Mouse (Mus musculus) induced T-regulatory cell, adult 2 months (primary cell): ENCODE data around the gene Ppp1r9a.

Experiments
- DNase-seq: peaks from one replicate; pipeline ENCODE4 v3.0.0-alpha.2; 2012; ENCODE audit warnings: low read depth

Gene Ppp1r9a

DNA sequence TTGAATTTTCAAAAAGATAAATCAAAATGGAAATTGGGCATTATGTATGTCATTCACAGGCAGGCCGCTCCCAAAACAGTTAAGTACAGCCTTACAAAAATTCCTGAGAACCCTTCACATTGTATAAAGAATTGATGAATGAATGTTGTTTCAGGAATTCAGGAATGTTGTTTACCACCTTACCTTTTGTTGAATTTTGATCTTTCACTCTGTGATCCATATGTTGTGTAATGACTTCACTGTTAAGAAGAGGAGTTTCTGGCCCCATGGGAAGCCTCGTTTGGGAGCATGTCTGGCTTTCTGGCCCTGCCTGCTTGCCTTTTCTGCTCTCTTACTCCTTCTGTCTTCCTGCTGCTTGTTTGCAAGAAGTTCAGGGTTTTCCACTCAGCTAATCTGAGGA lies 105.4 kb downstream of the Ppp1r9a start:
- DNase-seq: no peak

DNA sequence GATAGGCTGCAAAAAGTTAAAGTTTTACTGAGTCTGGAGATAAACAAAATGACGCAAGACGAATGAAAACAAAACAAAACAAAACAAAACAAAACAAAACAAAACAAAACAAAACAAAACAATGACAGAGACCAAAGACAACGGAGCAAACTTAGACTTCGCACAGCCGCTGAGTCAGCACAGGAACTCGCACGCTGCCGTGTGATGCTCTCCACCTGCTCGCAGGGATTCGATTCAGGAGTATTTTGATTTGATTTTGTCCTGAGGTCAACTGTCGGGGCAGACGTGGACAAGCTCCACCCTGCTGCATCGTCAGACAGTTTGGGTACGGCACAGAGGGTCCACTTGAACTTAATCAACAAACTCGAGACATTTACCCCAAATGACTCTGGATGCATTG lies 105.9 kb downstream of the Ppp1r9a start:
- no peak for DNase-seq

DNA sequence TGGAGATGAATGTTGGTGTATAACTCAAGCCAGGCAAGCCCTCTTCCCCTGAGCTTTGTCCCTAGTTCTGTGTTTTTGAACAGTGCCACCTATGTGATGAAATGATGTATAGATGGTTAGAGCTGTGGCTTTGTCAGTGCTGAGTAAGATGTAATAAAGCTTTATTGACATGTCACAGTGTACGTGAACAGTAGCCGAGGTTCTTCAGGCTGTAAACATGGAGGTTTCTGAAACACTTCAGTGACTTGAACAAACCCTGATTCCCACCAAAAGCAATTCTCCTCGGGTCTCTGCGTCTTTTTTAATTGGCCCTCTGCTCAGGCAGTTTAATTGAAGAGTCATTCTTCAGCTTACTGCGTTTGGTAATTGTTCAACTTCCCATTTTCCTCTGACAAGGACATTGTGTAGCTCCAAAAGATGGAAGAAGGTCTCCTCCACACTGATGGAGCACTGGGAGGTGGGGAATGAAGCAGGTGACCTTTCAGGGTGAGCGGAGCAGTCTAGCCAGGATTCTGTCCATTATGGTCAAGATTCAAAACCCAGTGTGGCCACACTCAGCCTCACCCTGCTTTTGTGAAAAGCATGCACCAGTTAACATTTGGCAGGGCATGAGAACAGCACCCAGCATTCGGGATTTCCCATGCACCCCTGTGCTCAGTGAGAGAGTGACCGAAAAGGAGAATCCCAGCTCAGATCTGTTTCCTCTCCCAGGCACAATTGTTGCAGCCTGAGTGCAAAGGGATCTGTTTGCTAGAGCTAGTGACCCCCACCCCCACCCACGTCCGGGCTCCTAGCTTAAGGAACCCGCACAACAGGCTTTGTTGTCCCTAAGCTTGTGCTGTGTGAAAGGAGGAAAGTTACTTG lies 108.1 kb downstream of the Ppp1r9a start:
- no peak for DNase-seq

DNA sequence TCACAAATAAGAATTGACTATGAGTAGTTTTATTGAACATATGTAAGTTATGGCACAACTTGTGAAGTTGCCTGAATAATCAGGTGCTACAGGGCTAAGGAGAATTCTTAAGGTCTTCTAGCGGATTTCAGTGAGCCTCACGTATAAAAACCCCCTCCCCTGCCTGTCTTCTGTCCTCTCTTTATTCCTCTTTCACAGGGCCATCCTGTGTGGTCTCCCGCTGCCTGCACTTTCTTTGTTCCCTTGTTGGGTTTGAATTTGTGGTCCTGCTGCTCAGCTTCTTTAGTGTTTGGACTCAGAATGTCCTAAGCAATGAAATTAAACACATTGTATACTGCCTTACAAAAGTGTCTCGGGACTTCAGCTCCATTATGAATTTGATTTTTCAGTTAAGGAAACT lies 110.1 kb downstream of the Ppp1r9a start:
- DNase-seq: no peak

DNA sequence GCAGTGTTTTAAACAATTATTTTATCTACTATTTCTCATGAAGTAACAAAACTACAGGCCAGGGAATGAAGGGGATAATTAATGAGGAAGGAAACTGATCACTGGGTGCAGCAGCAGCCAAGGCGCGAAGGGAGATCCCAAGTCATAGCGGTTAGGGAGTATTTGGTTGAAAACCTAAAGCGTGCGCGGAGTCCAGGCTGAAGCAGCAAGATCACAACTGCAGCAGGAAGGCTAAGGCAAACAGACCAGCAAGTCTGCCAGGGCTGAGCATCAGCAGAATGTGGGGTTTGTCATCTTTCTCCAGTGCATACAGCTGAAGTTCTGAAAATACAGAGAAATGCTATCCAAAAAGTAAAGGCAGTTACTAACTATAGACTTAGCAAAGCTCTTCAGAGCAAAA lies 111.8 kb downstream of the Ppp1r9a start:
- DNase-seq: no peak

DNA sequence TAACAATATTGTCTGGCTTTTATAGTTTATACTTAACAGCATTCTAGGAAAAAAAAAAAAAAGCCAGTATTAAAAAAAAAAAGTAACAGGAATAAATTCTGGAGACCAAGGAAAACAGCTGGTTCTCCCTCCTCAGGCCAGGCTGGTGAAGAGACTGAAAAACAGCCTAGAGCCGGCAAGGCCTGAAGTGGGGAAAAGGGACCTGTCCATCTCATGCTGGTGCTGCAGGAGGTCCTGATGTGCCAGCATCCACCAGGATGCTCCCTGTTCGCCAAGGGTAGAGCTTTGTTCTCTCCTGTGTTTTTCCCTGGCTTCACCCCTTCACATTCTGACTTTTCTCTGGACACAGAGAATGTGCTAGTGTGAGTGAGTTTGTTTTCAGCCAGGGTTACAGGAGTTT lies 112.5 kb downstream of the Ppp1r9a start:
- DNase-seq: no peak

DNA sequence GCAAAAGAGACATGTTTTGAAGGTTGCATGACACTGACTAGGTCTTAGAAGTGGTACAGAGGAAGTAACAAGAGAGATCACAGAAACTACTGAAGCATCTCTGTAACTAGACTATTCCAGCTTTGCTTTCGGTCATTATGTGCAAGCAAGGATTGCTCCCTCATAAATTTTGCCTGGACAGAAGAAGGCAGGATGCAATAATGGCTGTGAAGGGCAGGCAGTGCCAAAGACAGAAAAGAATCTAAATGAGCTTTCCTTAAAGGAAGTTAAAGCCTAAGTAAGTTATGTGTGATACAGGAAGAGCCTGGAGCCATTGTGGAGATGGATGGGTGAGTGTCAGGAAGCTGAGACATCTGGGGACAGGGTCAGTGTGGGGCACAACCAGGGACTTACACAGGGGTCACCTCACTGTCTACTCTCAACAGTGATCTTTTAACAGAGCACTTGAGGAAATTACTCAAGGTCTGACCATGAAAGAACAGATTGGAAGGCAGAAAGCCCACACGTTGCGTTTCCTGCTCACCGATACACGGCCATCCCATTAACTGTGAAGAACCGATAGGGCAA lies 115.3 kb downstream of the Ppp1r9a start:
- no peak for DNase-seq

DNA sequence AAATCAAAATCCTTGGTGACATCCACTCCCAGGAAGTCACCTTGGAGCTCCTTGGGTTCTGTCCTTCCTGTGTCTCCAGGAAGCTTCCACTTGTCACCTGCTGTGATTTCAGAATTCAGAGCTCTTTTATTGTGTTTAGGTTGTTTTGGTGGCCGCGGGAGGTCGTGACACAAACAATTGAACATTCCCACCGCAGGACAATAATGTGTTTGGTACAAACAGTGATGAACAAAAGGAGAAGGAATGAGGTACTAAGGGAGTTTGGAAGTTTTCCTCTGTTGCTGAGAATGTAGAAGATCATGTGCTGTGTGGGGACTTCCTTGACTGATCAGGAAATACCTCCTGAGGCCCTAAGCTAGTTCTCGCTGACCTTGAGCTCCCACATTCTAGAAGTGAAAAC lies 116.5 kb downstream of the Ppp1r9a start:
- DNase-seq: no peak

DNA sequence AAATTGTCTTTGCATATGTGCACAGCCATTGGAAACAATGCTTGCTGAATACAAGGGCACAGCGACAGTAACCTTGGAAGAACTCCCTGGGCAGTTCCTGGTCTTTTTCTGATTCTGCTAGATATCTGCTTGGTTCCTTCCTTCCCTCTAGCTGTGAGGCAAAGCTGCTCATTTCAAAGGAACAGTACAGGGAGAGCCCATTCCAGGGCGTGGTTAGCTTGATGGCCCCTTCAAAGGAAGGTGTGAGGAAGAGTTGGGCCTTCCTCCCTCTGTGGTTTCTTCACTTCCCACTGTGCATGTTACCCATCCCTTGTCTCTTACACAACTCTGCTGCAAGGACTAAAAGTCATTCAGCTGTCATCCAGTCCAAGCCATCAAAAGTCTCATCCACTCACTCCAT lies 117.3 kb downstream of the Ppp1r9a start:
- DNase-seq: no peak

DNA sequence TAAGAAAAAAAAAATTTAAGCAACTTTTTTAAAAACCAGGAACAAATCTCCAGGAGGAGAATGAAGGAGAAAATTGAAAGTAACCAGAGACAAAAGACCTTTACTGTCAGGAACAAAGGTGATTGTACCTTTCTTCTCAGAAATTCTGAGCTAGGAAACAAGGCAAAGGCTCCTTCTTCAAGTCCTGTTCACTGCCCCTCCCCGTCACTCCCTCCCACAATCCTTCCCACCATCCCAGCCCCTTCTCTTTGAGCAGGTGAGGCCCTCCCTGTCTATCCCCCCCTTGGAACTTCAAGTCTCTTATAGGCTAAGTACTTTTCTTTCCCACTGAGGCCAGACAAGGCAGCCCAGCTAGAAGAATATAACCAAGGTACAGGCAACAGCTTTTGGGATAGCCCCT lies 117.8 kb downstream of the Ppp1r9a start:
- no peak for DNase-seq

DNA sequence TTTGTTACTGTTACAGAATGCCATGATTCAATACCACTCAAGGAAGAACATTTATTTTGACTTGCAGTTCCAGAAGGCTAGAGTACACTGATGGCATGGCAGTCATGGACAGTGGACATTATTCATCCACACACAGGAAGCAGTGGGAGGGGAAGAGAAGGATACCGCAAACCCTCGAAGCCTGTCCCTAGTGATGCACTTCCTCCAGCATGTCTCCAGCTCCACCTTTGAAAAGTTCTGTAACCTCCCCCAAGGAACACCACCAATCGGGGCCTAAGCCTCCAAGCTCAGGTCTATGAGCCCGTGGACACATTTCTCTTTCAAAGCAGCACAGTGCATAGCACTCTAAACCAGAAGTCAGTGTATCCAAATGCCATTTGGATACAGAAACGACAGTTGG lies 120.0 kb downstream of the Ppp1r9a start:
- no peak for DNase-seq

DNA sequence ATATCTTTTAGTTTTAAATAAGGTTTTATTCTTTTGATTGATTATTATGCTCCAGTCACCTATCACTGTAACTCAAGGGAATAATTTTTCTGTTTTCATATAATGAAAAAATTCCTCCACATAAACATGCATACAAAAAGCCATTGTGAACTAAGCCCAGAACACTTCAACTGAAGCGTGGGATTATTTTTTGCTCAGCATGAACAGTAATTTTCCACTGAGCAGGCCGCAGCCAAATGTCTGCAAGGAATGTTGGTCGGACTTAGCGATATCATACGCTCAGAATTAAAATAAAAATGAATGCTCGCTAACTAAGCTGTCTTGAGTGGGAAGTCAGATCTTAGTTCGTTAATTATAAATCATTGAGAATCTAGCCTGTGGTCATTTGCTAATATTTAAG lies 122.2 kb downstream of the Ppp1r9a start:
- DNase-seq: no peak

DNA sequence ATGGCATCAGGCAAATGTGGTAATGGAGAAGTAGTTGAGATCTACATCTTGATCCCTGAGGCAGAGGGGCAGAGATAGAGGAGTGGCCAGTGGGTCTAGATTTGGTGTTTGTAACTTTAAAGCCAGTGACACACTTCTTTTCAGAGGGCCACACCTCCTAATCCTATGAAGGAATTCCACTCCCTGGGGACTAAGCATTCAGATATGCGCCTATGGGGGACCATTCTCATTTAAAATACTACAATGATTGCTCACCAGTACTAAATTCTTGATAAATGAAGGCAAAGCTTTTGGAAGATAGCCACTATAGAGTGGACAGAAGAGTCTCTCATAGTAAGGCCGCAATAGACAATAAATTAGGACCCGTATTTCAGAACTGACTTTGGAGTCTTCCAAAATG lies 124.1 kb downstream of the Ppp1r9a start:
- no peak for DNase-seq

DNA sequence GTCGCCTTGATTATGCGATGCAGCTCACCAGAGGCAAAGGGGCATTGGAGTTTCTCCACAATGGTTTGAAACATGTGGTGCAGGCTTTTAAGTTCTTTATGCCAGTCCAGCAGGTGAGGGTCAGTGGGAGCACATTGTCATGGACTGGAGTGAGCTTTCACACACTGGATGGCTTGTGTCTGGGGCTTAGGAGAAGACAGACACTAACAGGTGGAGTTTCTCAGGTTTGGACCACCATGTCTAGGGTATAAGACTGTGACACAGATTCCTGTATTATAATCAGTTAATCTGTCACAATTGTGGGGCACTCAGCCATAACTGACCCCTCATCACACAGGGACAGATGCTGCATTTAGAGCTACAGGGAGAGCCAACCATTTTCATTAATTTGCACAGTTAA lies 124.5 kb downstream of the Ppp1r9a start:
- no peak for DNase-seq

DNA sequence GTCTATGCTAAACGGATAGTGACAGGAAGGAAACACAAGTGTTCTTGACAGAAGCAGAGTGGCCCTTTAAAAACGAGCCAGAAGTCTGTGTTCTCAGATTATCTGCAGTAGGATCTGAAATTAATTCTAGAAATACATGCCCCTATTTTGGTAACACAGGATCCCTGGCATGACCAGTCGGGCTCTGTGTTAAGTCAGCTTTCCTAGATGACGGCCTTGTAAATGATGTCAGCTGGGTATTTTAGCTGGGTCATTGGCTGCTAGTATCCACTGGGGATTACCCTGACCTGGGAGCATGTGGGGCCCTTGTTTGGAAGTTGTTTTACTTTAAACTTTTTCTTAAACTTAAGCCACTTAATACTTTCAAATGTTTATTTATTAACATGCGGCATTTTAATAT lies 125.1 kb downstream of the Ppp1r9a start:
- DNase-seq: no peak

DNA sequence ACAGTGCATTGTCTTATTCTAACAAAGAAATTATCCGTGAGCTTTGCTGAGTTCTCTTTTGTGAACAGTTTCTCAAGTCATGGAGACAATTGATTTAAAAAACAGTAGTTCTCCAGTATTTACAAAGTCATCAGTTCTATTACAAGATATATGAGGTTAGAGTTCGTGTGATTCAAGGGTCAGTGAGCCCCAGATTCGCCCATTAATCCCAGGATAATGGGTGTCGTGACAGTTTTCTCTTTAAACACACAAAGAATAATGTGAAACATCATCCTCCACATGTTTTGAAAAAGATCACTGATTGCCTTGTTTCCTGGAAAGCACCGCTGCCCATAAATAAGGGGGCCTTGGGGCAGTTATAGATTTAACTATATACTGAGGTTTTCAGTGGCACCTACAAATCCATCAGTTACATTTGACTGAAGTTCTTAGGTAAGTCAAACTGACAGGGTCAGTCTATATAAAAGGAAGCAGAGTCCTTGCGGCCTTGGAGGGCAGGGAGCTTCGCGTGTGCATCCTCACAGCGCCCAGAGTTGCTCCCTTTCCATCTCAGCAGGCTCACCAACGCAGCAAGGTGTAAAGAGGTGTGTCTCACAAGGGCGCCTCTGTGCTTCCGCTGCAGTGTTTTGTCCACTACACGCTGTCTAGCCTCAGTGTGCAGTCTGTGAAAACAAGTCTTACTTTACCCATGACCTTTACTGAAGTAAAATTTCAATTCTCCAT lies 126.6 kb downstream of the Ppp1r9a start:
- no peak for DNase-seq

DNA sequence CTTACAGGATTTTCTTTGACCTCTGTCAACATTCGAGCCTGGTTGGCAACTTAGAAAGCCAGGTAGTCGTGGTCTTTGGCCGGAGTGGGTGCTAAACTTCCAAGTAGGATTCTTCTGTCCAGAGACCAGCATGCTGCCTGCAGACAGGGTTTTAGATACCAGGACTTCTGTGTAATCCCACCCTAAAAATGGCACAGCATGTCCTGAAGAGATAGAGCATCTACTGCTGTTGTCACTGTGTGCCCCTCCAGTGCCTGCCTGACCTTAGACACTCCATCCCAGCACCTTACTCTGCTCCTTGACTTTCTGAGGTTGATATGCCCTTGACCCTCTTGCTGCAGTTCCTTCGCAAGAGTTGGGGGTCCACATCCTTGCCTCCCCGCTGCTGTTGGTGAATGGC lies 127.2 kb downstream of the Ppp1r9a start:
- DNase-seq: no peak

DNA sequence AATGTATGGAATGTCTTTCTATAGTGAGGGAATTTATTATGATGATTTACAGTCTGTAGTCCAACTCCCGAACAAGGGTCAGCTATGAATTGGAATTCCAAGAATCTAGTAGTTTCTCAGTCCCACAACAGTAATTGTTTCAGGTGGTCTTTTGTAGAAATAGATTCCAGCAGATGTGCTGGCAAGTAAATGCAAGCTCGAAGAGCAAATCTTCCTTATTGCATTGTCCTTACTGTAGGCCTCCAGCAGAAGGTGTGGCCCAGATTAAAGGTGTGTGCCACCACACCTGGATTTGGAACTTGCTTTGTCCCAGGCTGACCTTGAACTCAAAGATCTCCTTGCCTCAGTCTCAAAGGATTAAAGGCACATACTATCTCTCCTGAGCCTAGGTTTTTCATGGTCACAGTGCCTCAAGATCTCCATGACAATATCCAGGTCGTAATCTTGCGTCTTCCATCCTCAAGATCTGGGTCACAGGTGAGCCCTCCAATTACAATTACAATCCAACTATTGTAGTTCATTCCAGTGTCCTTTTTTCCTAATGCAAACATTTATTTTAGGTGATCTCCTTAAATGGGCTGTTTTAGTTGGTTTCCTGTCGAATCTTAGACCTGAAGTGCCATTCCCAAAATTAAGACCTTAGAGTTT lies 130.4 kb downstream of the Ppp1r9a start:
- no peak for DNase-seq

DNA sequence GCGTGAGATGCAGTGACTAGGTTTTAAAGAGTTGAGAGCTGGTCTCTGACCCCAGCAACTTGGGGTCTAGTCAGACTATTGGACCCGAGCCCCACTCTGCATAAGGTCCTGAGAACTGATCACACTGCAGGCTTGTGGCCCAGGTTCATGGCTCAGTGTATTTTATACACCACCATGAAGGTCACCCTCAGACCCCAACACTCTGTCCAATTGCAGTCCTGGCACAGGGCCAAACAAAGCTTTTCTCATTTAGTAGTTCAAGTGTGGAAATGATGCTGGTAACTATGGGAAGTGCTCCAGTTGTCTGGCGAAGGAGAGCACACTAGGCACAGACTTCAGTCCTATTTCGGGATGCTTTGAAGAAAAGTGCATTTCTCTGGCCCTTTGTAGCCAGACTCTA lies 134.5 kb downstream of the Ppp1r9a start:
- DNase-seq: no peak

DNA sequence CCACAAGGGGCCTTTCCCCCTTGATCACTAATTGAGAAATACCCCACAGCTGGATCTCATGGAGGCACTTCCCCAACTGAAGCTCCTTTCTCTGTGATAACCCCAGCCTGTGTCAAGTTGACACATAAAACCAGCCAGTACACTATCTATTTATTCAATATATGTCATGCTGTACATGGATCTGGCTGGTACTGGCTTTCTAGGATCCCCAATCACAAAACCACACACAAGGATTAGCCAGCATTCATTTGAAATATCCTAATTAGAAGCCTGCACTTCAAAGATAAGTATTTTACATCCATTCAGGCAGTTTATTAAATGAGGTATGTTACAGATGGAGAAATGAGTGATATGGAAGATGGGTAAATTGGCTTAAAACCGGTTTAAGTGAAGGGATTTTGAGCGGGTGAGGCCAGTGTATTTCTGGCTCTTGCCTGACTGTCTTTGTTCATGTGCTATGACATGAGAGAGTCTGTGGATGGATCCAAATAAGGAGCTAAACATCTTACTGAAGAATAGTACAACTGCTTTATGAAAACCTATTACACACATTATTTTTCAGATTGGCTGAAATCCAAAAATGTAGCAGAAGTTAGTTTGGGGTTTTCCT lies 135.5 kb downstream of the Ppp1r9a start:
- no peak for DNase-seq

DNA sequence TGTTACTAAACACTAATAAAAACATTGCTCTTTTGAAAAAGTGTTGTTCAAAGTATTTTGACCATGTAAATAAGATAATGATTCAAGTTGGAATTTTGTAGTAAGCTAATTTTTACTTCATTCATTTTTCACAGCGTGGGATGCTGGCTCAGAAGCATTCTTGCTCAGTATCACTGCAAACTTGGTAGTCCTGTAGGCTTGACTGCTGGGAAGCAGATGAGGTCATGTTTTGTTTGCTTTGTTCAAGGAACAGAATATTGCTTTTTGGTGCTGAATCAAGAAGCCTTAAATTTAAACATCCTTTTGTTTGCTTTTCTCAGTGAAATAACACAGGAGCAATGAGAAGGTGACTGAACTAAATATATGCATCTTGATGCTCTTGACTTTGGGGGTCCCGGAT lies 136.6 kb downstream of the Ppp1r9a start:
- DNase-seq: no peak

DNA sequence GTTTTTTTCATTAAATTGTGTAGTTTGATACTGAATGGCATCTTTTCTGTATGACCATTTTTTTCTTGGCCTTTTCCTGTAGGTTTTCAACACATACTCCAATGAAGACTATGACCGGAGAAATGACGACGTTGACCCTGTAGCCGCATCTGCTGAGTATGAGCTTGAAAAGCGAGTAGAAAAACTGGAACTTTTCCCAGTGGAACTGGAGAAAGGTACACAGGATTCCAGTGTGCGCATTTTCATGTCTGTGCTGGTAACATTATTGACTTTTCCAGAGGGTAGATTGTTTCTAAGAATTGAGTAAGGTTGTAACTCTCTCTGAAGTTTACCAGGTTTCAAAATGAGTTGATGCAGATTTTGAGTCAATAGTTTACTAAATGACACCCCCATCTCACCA lies 143.1 kb downstream of the Ppp1r9a start:
- DNase-seq: no peak
